Mouse (Mus musculus) layer of hippocampus, adult 18-20 months (tissue): Measurements from ENCODE around the gene Ccng1. TPM values are rescaled to one million over a fixed set of nuclear protein-coding genes. Genes with fewer than 3 reads are reported as not detected.

Experiments
- DNase-seq, 2 experiments: peaks; one replicate each; pipeline ENCODE4 v3.0.0; 2022; ENCODE audit warnings: low spot score in 2 of 2
- long read RNA-seq: library from polyadenylated mRNA; stranded (forward); transcript quantifications from one replicate; pipeline ENCODE4 v2.0.0, GENCODE M21; 2021
- total RNA-seq, 2 experiments: library from RNA; stranded (reverse); gene quantifications; 2 replicates each; pipeline ENCODE4 v1.2.3; 2021

The Ccng1 gene
- 10 to 100 TPM; 72.3 to 74.5 TPM for total RNA-seq
- long read RNA-seq, transcript Ccng1-201 (6 exons, 3,512 nt) = major isoform, 57 of 78 reads
- long read RNA-seq, partial matches to known transcripts = 9 of 78 reads
- long read RNA-seq, other reads (novel, unspliced or antisense) = 12 of 78 reads

GRCm38 (mm10) chr11:40755109-40755627 lies at the start of gene Ccng1:
Ccng1 (minus strand) TSS chr11:40755311.
- DNase-seq = peak; percentile 91 to 96

- DNase-seq = no peak
Measured at GRCm38 (mm10) chr11:40790307-40790706, 35.2 kb upstream of the Ccng1 start.

- DNase-seq = no peak
Measured at GRCm38 (mm10) chr11:40789701-40790100, 34.6 kb upstream of the Ccng1 start.

GRCm38 (mm10) chr11:40786900-40787299 lies 31.8 kb upstream of the Ccng1 start:
- peak; percentile 59 to 87 for DNase-seq

GRCm38 (mm10) chr11:40784326-40784725 lies 29.2 kb upstream of the Ccng1 start:
- DNase-seq = peak in 1 of 2 experiments; percentile 58

GRCm38 (mm10) chr11:40783346-40783745 lies 28.2 kb upstream of the Ccng1 start:
- no peak for DNase-seq

GRCm38 (mm10) chr11:40781857-40782256 lies 26.7 kb upstream of the Ccng1 start:
- DNase-seq = no peak

- DNase-seq = no peak
Measured at GRCm38 (mm10) chr11:40775315-40776269, 20.5 kb upstream of the Ccng1 start.

- no peak for DNase-seq
Measured at GRCm38 (mm10) chr11:40764690-40765089, 9.6 kb upstream of the Ccng1 start.

- no peak for DNase-seq
Measured at GRCm38 (mm10) chr11:40763395-40763794, 8.3 kb upstream of the Ccng1 start.

GRCm38 (mm10) chr11:40759896-40760295 lies 4.8 kb upstream of the Ccng1 start:
- DNase-seq = no peak

GRCm38 (mm10) chr11:40755968-40756367 lies 857 bp upstream of the Ccng1 start:
- no peak for DNase-seq

- DNase-seq = no peak
Measured at GRCm38 (mm10) chr11:40754664-40755107, 425 bp downstream of the Ccng1 start.

GRCm38 (mm10) chr11:40753836-40754235 lies 1.3 kb downstream of the Ccng1 start:
- DNase-seq = no peak

- no peak for DNase-seq
Measured at GRCm38 (mm10) chr11:40747716-40748115, 7.4 kb downstream of the Ccng1 start.

GRCm38 (mm10) chr11:40746361-40746760 lies 8.8 kb downstream of the Ccng1 start:
- DNase-seq = no peak

GRCm38 (mm10) chr11:40744348-40744747 lies 10.8 kb downstream of the Ccng1 start:
- DNase-seq = no peak

GRCm38 (mm10) chr11:40741605-40742262 lies 13.4 kb downstream of the Ccng1 start:
- no peak for DNase-seq

- no peak for DNase-seq
Measured at GRCm38 (mm10) chr11:40737369-40737768, 17.7 kb downstream of the Ccng1 start.

GRCm38 (mm10) chr11:40734251-40734752 lies 20.8 kb downstream of the Ccng1 start:
- no peak for DNase-seq
